Mouse (Mus musculus) cerebellum, postnatal 25 days (tissue): Measurements from ENCODE around the gene 4930558K02Rik.

Experiments used
- DNase-seq, 2 experiments: peaks; one replicate each; pipeline ENCODE4 v3.0.0; 2021; ENCODE audit warnings: mixed read lengths in 2 of 2

The 4930558K02Rik gene

GRCm38 (mm10) chr1:161979536-161979935 is at the start of gene 4930558K02Rik:
TSS of gene 4930558K02Rik (minus strand) at chr1:161979636.
- no peak for DNase-seq

GRCm38 (mm10) chr1:162023681-162024270 is 44.3 kb upstream of the 4930558K02Rik start:
- DNase-seq = no peak

- DNase-seq = no peak
These were observed 41.3 kb upstream of the 4930558K02Rik start for GRCm38 (mm10) chr1:162020766-162021165.

GRCm38 (mm10) chr1:162020303-162020731 is 40.9 kb upstream of the 4930558K02Rik start:
- DNase-seq = no peak

GRCm38 (mm10) chr1:162018601-162018977 is 39.2 kb upstream of the 4930558K02Rik start:
- DNase-seq = no peak

- no peak for DNase-seq
These were observed 38.7 kb upstream of the 4930558K02Rik start for GRCm38 (mm10) chr1:162017975-162018600.

- DNase-seq = no peak
These were observed 37.5 kb upstream of the 4930558K02Rik start for GRCm38 (mm10) chr1:162016982-162017381.

GRCm38 (mm10) chr1:162015247-162015862 is 35.9 kb upstream of the 4930558K02Rik start:
- no peak for DNase-seq

- no peak for DNase-seq
These were observed 34.1 kb upstream of the 4930558K02Rik start for GRCm38 (mm10) chr1:162013561-162013960.

- DNase-seq = no peak
These were observed 32.2 kb upstream of the 4930558K02Rik start for GRCm38 (mm10) chr1:162011523-162012245.

- DNase-seq = no peak
These were observed 29.6 kb upstream of the 4930558K02Rik start for GRCm38 (mm10) chr1:162009086-162009485.

GRCm38 (mm10) chr1:162008631-162009067 is 29.2 kb upstream of the 4930558K02Rik start:
- no peak for DNase-seq

DNA sequence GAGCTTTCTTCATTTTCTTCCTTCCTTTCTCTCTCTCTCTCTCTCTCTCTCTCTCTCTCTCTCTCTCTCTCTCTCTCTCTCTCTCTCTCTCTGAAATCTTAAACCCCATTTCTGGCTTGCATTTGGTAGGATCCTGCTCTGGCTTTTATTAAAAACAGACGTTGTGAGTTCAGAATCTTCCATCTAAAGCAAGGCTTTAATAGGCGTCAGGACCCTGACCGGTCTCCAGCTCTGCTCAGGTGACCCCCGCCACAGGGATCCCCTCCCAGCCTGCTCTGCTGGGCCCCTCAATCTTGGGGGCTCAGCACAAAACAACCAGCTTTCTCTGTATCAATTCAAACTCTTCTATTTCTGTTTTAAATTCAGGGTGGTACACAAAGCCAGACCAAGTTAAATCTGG is 28.8 kb upstream of the 4930558K02Rik start:
- no peak for DNase-seq

GRCm38 (mm10) chr1:162006109-162006508 is 26.7 kb upstream of the 4930558K02Rik start:
- DNase-seq = no peak

- no peak for DNase-seq
These were observed 25.7 kb upstream of the 4930558K02Rik start for GRCm38 (mm10) chr1:162004821-162005770.

DNA sequence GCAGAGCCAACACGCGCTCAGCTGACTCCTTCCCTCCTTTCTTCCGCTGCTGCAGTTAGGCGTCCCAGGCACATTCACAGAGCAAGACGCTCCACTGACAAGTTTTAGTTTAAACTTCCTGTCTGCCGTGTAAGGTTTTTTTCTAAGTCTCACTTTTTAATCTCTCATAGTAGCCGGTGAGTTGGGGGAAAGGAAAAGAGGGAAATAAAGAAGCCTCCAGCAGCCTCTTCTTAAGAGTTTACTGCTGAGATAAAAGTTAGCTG is 25.0 kb upstream of the 4930558K02Rik start:
- no peak for DNase-seq

GRCm38 (mm10) chr1:162003729-162004517 is 24.5 kb upstream of the 4930558K02Rik start:
- no peak for DNase-seq

- DNase-seq = peak; percentile 45 to 49
These were observed 21.9 kb upstream of the 4930558K02Rik start for GRCm38 (mm10) chr1:162001328-162001727.

DNA sequence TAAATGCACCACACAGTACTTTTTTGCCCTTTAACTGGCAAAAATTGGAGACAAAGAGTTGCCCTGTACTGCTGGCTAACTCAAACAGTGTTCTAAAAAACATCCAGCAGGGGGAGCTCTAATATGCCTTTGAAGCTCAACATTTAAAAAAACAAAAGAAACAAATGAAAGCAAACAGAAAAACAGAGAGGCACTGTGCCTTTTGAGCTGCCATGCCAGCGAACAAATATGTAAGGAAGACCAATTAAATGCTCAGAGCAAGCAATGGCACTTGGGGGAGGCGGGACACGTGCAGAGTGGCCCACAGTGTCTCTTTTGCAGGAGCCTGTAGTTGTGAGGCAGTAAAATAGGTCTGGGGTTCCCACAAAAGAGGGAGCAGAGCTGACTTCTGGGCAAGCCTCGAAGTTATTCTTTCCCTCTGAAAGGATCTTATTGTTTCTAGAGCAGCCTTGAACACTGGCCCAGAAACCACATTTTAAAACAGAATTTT is 20.5 kb upstream of the 4930558K02Rik start:
- peak; percentile 43 to 47 for DNase-seq

DNA sequence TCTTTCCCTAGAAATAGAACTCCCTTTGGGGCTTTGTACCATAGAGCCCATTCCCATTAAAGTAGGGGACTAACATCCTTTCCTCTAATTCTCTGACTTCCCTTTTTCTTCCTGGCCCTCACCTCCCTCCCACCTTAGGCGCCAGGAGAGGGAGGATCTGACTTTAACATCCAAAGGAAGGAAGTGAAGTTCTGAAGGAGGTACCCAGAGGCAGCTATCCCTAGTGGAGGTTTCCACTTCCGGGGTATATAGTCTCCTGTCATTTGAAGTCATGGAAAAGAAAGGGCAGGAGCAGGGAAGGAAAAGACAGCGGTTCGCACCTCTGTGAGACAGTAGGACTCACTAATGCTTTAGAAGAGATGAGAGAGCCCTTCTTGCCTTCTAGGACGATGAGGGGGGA is 19.9 kb upstream of the 4930558K02Rik start:
- DNase-seq = no peak

GRCm38 (mm10) chr1:161998781-161999180 is 19.3 kb upstream of the 4930558K02Rik start:
- DNase-seq = no peak
